Mouse (Mus musculus) kidney, postnatal 14 days (tissue): ENCODE measurements around the gene Plk4.
"Not testable (repeated sequence)": the region's sequence is repeated elsewhere in the genome, so short reads cannot be mapped to it uniquely, and the experiment has no call there.

Source experiments
- DNase-seq: peaks from one replicate; pipeline ENCODE4 v3.0.0; 2022; ENCODE audit warnings: mixed read lengths

Plk4 gene

GRCm38 (mm10) chr3:40799530-40800372 lies at the start of gene Plk4:
Gene Plk4 (plus strand): TSS chr3:40800019.
- DNase-seq, result peak; percentile 97

- no peak for DNase-seq
Observed at GRCm38 (mm10) chr3:40760746-40761145, 39.1 kb upstream of the Plk4 start.

- no peak for DNase-seq
Observed at GRCm38 (mm10) chr3:40761312-40761711, 38.5 kb upstream of the Plk4 start.

- DNase-seq, result no peak
Observed at GRCm38 (mm10) chr3:40793783-40794182, 6.0 kb upstream of the Plk4 start.

DNA sequence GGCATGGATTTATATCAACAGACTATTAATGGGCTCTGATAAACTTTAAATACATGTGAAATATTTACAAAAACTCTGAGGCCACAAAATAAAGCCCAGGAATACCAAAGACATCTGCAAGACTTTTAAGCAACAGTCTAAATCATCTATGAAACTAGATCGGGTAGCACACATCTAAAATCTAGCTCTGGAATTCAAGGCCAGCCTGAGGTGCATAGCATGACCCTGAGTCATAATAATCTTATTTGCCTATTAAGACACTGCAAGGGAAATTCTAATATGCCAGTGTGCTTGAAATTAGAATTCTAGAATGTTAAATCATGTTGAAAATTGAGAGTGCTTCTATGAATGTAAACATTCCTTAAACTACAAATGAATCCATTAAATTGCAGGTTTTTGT lies 1.8 kb upstream of the Plk4 start:
- no peak for DNase-seq

DNA sequence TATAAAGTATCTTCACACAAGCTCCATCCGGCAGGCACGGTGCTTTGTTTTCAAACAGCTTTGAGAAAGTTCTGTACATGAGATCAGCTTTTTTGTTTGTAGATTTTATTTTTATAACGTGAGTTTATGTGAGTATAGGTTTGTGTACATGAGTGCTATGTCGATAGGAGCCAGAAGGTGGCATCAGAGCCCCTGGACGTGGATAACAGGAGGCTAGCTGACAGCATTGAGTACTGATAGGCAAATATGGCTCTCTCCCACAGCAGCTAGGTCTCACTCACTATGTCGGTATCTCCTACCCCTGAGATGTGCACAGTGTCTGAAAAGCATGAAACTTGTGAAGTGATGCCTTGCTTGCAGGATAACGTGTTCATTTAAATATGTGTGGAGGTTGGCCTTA lies 1.3 kb upstream of the Plk4 start:
- peak; percentile 62 for DNase-seq

DNA sequence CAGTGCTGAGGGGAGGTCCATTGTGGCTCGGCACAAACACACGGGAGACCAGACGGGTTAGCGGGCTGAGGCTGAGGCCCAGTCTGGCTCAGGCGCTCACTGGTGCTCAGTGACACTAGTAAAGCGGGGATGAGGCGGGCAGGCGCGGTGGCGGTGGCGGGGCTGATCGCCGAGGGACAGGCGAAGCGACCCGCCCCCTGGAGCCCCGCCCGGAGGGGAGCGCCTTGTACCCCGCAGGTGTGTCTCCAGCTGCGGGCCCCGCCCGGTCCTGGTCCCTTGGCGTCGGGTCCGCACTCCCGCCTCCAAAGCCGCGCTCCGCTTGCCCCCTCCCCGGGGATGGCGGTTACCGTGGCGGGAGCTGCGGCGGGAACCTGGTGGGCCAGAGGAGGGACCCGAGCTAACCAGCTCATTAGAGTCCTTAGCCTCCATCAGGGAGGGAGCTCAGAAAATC lies 579 bp downstream of the Plk4 start:
- peak; percentile 60 for DNase-seq

DNA sequence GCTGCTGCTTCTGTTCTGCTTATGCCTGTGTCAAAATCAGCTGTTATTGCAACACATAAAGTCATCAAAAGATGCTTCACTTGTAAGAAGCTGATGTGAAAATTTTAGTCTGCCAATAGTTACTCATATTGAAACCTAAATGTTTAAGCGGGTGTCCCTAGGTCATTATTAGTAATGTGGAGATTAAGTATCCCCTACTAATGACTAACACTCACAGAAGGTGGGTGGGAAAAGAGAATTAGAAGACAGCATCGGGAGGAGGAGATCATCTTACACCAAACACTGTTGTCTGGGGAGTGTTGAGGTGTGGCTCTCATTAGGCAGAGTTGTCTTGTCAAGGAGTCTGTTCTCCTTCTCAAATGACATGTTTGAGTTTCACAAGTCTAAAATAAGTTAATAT lies 7.1 kb downstream of the Plk4 start:
- no peak for DNase-seq

DNA sequence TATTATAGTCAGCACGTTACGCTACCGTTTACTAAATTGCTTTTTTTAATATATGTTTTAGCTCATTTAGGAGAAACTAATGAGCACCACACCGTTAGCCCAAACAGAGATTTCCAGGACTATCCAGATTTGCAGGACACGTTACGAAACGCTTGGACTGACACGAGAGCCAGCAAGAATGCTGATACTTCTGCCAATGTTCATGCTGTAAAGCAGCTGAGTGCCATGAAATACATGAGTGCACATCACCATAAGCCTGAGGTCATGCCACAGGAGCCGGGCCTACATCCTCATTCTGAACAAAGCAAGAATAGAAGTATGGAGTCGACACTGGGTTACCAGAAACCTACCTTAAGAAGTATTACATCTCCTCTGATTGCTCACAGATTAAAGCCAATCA lies 8.9 kb downstream of the Plk4 start:
- DNase-seq, result no peak

- DNase-seq, result no peak
Observed at GRCm38 (mm10) chr3:40809894-40810293, 10.1 kb downstream of the Plk4 start.

GRCm38 (mm10) chr3:40813275-40813674 lies 13.5 kb downstream of the Plk4 start:
- no peak for DNase-seq

DNA sequence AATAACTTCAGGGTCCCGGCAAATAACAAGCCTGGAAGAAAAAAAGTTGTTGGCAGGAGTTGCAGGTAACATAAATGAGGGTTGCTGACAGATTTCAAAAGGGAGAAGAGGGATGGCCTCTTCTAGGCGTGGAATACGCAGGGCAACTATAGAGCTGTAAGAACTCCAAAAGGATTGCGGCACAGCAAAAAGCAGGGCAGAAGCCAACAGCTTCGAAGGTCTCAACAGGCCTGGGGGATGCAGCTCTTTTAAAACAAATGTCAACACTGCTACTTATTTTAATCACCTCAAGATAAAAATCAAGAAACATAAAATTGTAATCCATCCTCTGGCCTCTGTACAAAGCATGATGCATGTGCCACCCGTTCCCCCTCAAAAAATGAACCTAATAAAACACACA lies 45.7 kb downstream of the Plk4 start:
- DNase-seq, result peak; percentile 1

- peak; percentile 98 for DNase-seq
Observed at GRCm38 (mm10) chr3:40846473-40846956, 46.7 kb downstream of the Plk4 start, which contains the start of gene Mfsd8. Gene Mfsd8 (minus strand): TSS chr3:40846886.

- not testable (repeated sequence) for DNase-seq
Observed at GRCm38 (mm10) chr3:40846957-40847017, 47.0 kb downstream of the Plk4 start, which contains the start of gene Abhd18. Gene Abhd18 (plus strand): TSS chr3:40846970.

DNA sequence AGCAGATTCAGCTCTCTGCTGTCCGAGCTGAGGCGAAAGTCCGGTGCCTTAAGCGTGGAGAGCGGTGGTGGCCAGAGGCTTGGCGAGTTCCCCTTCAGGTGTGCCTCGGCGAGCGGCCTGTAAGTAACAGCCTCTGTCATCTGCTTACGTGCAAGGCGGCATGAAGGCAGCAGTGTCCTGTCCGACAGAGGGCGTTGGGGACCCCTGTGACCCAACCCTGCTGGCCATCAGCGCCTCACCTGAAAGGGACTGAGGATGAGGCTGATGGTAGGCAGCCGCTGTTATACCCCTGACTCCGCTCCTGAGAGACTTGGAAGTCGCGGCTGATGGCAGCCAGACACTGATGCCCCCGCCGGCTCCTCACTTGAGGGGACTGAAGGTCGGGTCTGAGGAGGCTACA lies 47.2 kb downstream of the Plk4 start:
- peak; percentile 67 for DNase-seq

- not testable (repeated sequence) for DNase-seq
Observed at GRCm38 (mm10) chr3:40847936-40848335, 48.1 kb downstream of the Plk4 start.

GRCm38 (mm10) chr3:40853123-40853738 lies 53.4 kb downstream of the Plk4 start:
- DNase-seq, result not testable (repeated sequence)
